Mouse (Mus musculus) heart, embryonic 11.5 days (tissue): ENCODE data around the gene Abhd18. TPM values are rescaled to one million over a fixed set of nuclear protein-coding genes. Genes with fewer than 3 reads are reported as not detected.

Experiments
- ATAC-seq: fragments of 200-750 bp; cut with Nextera tagmentation; replicated peaks from 2 replicates; pipeline ENCODE4 v1.8.0; 2017; ENCODE audit warnings: moderate library complexity; ENCODE audit not compliant: insufficient number of reproducible peaks, low FRiP score, low TSS enrichment
- H3K27ac ChIP-seq: fragments of 300-500 bp; sonication (generic); 2 replicates; pipeline ENCODE4 v1.5.1; 2014; ENCODE audit warnings: mild to moderate bottlenecking, low read depth, low read length
- H3K27me3 ChIP-seq: fragments of 300-500 bp; sonication (generic); 2 replicates; pipeline ENCODE4 v1.6.1; 2014; ENCODE audit warnings: mild to moderate bottlenecking, low read length, mixed read lengths; ENCODE audit not compliant: control insufficient read depth, insufficient read depth
- H3K36me3 ChIP-seq: fragments of 300-500 bp; sonication (generic); 2 replicates; pipeline ENCODE4 v1.6.1; 2014; ENCODE audit warnings: mild to moderate bottlenecking, low read length, moderate library complexity, mixed read lengths; ENCODE audit not compliant: control insufficient read depth, insufficient read depth
- H3K4me1 ChIP-seq: fragments of 300-500 bp; sonication (generic); 2 replicates; pipeline ENCODE4 v1.6.1; 2014; ENCODE audit warnings: low read length; ENCODE audit not compliant: control insufficient read depth, insufficient read depth
- H3K4me2 ChIP-seq: fragments of 300-500 bp; sonication (generic); 2 replicates; pipeline ENCODE4 v1.6.1; 2014; ENCODE audit warnings: mild to moderate bottlenecking, moderate library complexity
- H3K4me3 ChIP-seq: fragments of 300-500 bp; sonication (generic); 2 replicates; pipeline ENCODE4 v1.5.1; 2014; ENCODE audit warnings: low read depth, low read length
- H3K9ac ChIP-seq: fragments of 300-500 bp; sonication (generic); 2 replicates; pipeline ENCODE4 v1.6.1; 2014; ENCODE audit warnings: mild to moderate bottlenecking, low read depth, low read length, moderate library complexity
- H3K9me3 ChIP-seq: fragments of 300-500 bp; sonication (generic); replicated peaks from 2 replicates; pipeline ENCODE4 v1.6.1; 2016; ENCODE audit warnings: low read length; ENCODE audit not compliant: control insufficient read depth
- WGBS: fragments of 180-500 bp; shearing (Covaris S2); extraction: QIAGEN DNeasy Blood & Tissue Kit; methylation state at CpG from one replicate; pipeline ENCODE4 v1.1.7; 2014; ENCODE audit not compliant: insufficient replicate concordance; 5-methylcytosine and 5-hydroxymethylcytosine counted together
- polyA plus RNA-seq: library from polyadenylated mRNA; unstranded; fragments of >200 nt; fragmentation: Nextera tagmentation; extraction: Ambion mirVana; gene quantifications from 2 replicates; pipeline ENCODE4 v1.2.1, GENCODE M21; 2014

Abhd18 gene
- polyA plus RNA-seq, 1 experiment from 2014 or later, result 12.2 TPM

DNA sequence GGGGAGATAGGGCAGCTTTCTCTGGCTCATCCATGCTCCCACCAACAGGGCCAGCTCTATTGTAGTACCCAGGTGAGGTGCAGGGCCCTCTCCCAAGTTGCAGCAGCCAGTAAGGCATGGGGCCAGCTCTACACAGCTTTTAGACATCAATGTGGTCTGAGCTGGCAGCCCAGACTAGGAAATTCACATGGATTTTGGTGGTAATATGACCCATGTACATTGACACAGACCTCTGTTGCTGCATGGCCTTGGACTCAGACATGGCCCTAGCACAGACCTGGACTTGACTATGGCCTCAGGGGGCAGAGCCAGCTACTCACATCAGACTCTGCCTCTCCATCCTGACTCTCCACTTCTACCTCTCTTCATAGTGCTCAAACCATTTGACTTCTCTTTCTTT is 112.1 kb downstream of the Abhd18 start:
- no peak overlapping the region for H3K4me2 ChIP-seq
- no peaks in the 10 kb centered on the region for H3K36me3 ChIP-seq
- no peaks in the 10 kb centered on the region for H3K4me1 ChIP-seq
- H3K27me3 ChIP-seq, result no peaks in the 10 kb centered on the region
- no peaks in the 10 kb centered on the region for H3K9me3 ChIP-seq
- H3K4me3 ChIP-seq, result no peak overlapping the region
- ATAC-seq, result no peak
- no peak overlapping the region for H3K27ac ChIP-seq
- H3K9ac ChIP-seq, result no peak overlapping the region

DNA sequence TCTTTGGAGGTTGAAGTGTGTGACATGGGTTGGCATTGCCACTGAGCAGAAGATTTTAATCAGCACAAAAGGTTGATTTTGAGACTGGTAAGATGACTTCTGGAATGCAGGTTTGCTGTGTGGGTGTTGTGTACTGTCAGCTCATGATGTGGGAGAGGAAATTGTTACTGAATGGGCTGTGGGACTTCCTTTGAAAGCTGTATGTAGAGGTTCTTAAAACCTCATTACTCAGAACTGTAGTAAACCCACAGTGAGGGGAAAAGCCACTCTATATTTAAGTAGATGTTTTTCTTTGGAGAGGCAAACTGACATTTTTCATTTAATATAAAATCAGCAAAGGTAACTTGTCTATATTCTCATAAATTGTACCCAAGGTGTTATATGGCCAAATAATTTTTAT is 134.0 kb downstream of the Abhd18 start:
- Histone ChIP-seq H3K36me3 (no peaks in the 10 kb centered on the region), H3K4me2 (no peak overlapping the region), H3K9ac (no peak overlapping the region), H3K27ac (no peak overlapping the region), H3K4me1 (no peaks in the 10 kb centered on the region), H3K27me3 (no peaks in the 10 kb centered on the region), H3K9me3 (no peaks in the 10 kb centered on the region), H3K4me3 (no peak overlapping the region)
- ATAC-seq, result no peak

DNA sequence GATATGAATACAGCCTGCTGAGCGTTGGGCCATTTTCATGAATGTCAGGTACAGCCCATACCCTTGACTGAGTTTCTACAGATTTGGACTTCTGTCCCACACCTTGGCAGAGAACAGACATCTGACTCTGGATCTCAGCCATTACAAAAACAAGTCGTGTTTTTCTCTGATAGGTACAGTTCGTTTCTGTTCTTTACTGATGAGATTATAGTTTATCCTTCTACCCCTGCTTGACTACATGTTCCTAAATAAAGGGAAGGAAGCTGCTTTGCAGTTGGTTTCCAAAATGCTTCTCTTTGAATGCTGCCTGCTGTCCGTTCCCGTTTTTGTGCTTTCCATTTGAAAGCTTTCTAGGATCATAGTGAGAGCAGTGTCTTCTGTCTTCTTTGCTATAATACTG is 140.8 kb downstream of the Abhd18 start:
- Histone ChIP-seq H3K9me3 (no peaks in the 10 kb centered on the region), H3K9ac (no peak overlapping the region), H3K27ac (no peak overlapping the region), H3K27me3 (no peaks in the 10 kb centered on the region), H3K4me2 (no peak overlapping the region), H3K4me3 (no peak overlapping the region), H3K4me1 (no peaks in the 10 kb centered on the region), H3K36me3 (no peaks in the 10 kb centered on the region)
- WGBS, result 71% methylated on average over 5 of the region's 5 CpGs
- no peak for ATAC-seq

Other genes with a start within 250 kb of the Abhd18 start
- 0.56 and 0.66 TPM in 2 replicates for gene Slc25a31, start 138.1 kb upstream of the Abhd18 start, polyA plus RNA-seq
- gene Hspa4l, start 102.5 kb upstream of the Abhd18 start, polyA plus RNA-seq, result 30.0 and 31.1 TPM in 2 replicates
- 45.6 and 49.1 TPM in 2 replicates for gene Plk4, start 47.0 kb upstream of the Abhd18 start, polyA plus RNA-seq
- gene Mfsd8, start 84 bp upstream of the Abhd18 start, polyA plus RNA-seq, result 4.9 and 6.3 TPM in 2 replicates
- gene 1700034I23Rik, start 55.6 kb downstream of the Abhd18 start, polyA plus RNA-seq, result 0.21 TPM in 1 of 2 replicates, not detected in the other
- 9.8 and 11.2 TPM in 2 replicates for gene Larp1b, start 102.9 kb downstream of the Abhd18 start, polyA plus RNA-seq
- gene Pgrmc2, start 236.1 kb downstream of the Abhd18 start, polyA plus RNA-seq, result 29.5 and 30.9 TPM in 2 replicates